Mouse (Mus musculus) lung, embryonic 14.5 days (tissue): ENCODE measurements around the gene Rcn3. TPM values are rescaled to one million over a fixed set of nuclear protein-coding genes. Genes with fewer than 3 reads are reported as not detected.
"Not testable (repeated sequence)": the region's sequence is repeated elsewhere in the genome, so short reads cannot be mapped to it uniquely, and the experiment has no call there.

Experiments used
- ATAC-seq: fragments of 200-750 bp; cut with Nextera tagmentation; 2 replicates; pipeline ENCODE4 v1.8.0; 2017; ENCODE audit warnings: mild to moderate bottlenecking, moderate TSS enrichment, moderate library complexity; ENCODE audit not compliant: insufficient read depth
- DNase-seq: peaks from one replicate; pipeline ENCODE4 v3.0.0-alpha.2; 2015
- H3K27ac ChIP-seq: fragments of 300-500 bp; sonication (generic); 2 replicates; pipeline ENCODE4 v1.5.1; 2014; ENCODE audit warnings: low read depth, mild to moderate bottlenecking, moderate library complexity
- H3K27me3 ChIP-seq: fragments of 300-500 bp; sonication (generic); 2 replicates; pipeline ENCODE4 v1.6.1; 2014; ENCODE audit warnings: low read length, control low read depth; ENCODE audit not compliant: insufficient read depth
- H3K36me3 ChIP-seq: fragments of 300-500 bp; sonication (generic); 2 replicates; pipeline ENCODE4 v1.6.1; 2014; ENCODE audit warnings: control low read depth; ENCODE audit not compliant: insufficient read depth
- H3K4me1 ChIP-seq: fragments of 300-500 bp; sonication (generic); 2 replicates; pipeline ENCODE4 v1.6.1; 2014; ENCODE audit warnings: antibody characterized with exemption, control low read depth; ENCODE audit not compliant: insufficient read depth
- H3K4me2 ChIP-seq: fragments of 300-500 bp; sonication (generic); 2 replicates; pipeline ENCODE4 v1.6.1; 2014; ENCODE audit warnings: mild to moderate bottlenecking
- H3K4me3 ChIP-seq: fragments of 300-500 bp; sonication (generic); 2 replicates; pipeline ENCODE4 v1.5.1; 2014; ENCODE audit warnings: low read depth, low read length
- H3K9ac ChIP-seq: fragments of 300-500 bp; sonication (generic); 2 replicates; pipeline ENCODE4 v1.6.1; 2014
- H3K9me3 ChIP-seq: fragments of 300-500 bp; sonication (generic); 2 replicates; pipeline ENCODE4 v1.6.1; 2016; ENCODE audit warnings: low read depth, low read length, control low read depth
- CTCF ChIP-seq: IDR thresholded peaks from 2 replicates; pipeline ENCODE4 v1.5.1; 2016; ENCODE audit warnings: antibody characterized with exemption, low read depth
- WGBS: fragments of 180-500 bp; shearing (Covaris S2); extraction: QIAGEN DNeasy Blood & Tissue Kit; methylation state at CpG from one replicate; pipeline ENCODE4 v1.1.7; 2014; 5-methylcytosine and 5-hydroxymethylcytosine counted together
- polyA plus RNA-seq: library from polyadenylated mRNA; unstranded; fragments of >200 nt; fragmentation: Nextera tagmentation; extraction: Ambion mirVana; gene quantifications from 2 replicates; pipeline ENCODE4 v1.2.1, GENCODE M21; 2014

Gene Rcn3
- polyA plus RNA-seq, 1 experiment from 2014 or later = 360 TPM

GRCm38 (mm10) chr7:45128624-45129246 is 36.7 kb upstream of the Rcn3 start, which contains the start of gene Rpl13a:
Rpl13a (minus strand) TSS chr7:45128761.
- H3K4me1 ChIP-seq = peaks cover 12% of the 10 kb centered on the region
- peak; percentile 100 for DNase-seq
- peak within 1 kb of the TSS; percentile 97 for H3K9ac ChIP-seq
- TF ChIP-seq CTCF = peak; percentile 86
- peaks cover 35% of the 10 kb centered on the region for H3K36me3 ChIP-seq
- H3K4me3 ChIP-seq = peak within 1 kb of the TSS; percentile 67
- peak; percentile 93 for ATAC-seq
- no peaks in the 10 kb centered on the region for H3K27me3 ChIP-seq
- no peaks in the 10 kb centered on the region for H3K9me3 ChIP-seq
- WGBS = under 1% methylated on average over 48 of the region's 48 CpGs
- peak within 1 kb of the TSS; percentile 95 for H3K27ac ChIP-seq
- peak within 1 kb of the TSS; percentile 92 for H3K4me2 ChIP-seq

- peaks cover 16% of the 10 kb centered on the region for H3K4me1 ChIP-seq
- peak overlapping the region; percentile 97 for H3K9ac ChIP-seq
- no peaks in the 10 kb centered on the region for H3K9me3 ChIP-seq
- peak overlapping the region; percentile 67 for H3K4me3 ChIP-seq
- H3K36me3 ChIP-seq = peaks cover 42% of the 10 kb centered on the region
- H3K27ac ChIP-seq = peak overlapping the region; percentile 95
- DNase-seq = peak; percentile 31
- H3K27me3 ChIP-seq = no peaks in the 10 kb centered on the region
- peak overlapping the region; percentile 92 for H3K4me2 ChIP-seq
- under 1% methylated on average over 6 of the region's 6 CpGs for WGBS
- no peak for TF ChIP-seq CTCF
- ATAC-seq = no peak
These were observed 35.7 kb upstream of the Rcn3 start for GRCm38 (mm10) chr7:45127700-45128224.

GRCm38 (mm10) chr7:45126844-45127699 is 35.1 kb upstream of the Rcn3 start:
- no peaks in the 10 kb centered on the region for H3K27me3 ChIP-seq
- TF ChIP-seq CTCF = peak; percentile 47
- H3K4me3 ChIP-seq = peak overlapping the region; percentile 67
- no peak for ATAC-seq
- H3K27ac ChIP-seq = peak overlapping the region; percentile 95
- no peaks in the 10 kb centered on the region for H3K9me3 ChIP-seq
- H3K36me3 ChIP-seq = peaks cover 48% of the 10 kb centered on the region
- peaks cover 19% of the 10 kb centered on the region for H3K4me1 ChIP-seq
- peak overlapping the region; percentile 97 for H3K9ac ChIP-seq
- peak; percentile 46 for DNase-seq
- WGBS = 27% methylated on average over 21 of the region's 21 CpGs
- peak overlapping the region; percentile 92 for H3K4me2 ChIP-seq

- H3K36me3 ChIP-seq = peaks cover 56% of the 10 kb centered on the region
- H3K27ac ChIP-seq = peak overlapping the region; percentile 95
- 66% methylated on average over 17 of the region's 17 CpGs for WGBS
- peak overlapping the region; percentile 67 for H3K4me3 ChIP-seq
- peaks cover 19% of the 10 kb centered on the region for H3K4me1 ChIP-seq
- ATAC-seq (no peak), DNase-seq (no peak)
- H3K27me3 ChIP-seq = no peaks in the 10 kb centered on the region
- peak overlapping the region; percentile 97 for H3K9ac ChIP-seq
- H3K4me2 ChIP-seq = peak overlapping the region; percentile 92
- H3K9me3 ChIP-seq = no peaks in the 10 kb centered on the region
- TF ChIP-seq CTCF = no peak
These were observed 34.3 kb upstream of the Rcn3 start for GRCm38 (mm10) chr7:45126147-45126843.

GRCm38 (mm10) chr7:45125649-45126048 is 33.6 kb upstream of the Rcn3 start:
- H3K4me1 ChIP-seq = peaks cover 19% of the 10 kb centered on the region
- DNase-seq, H3K27me3 ChIP-seq, H3K9me3 ChIP-seq, ATAC-seq: not testable (repeated sequence)
- H3K9ac ChIP-seq = peak overlapping the region; percentile 97
- peak overlapping the region; percentile 95 for H3K27ac ChIP-seq
- peak overlapping the region; percentile 67; the same call in 1 of the 2 replicates for H3K4me3 ChIP-seq
- peak overlapping the region; percentile 92 for H3K4me2 ChIP-seq
- H3K36me3 ChIP-seq = peaks cover 63% of the 10 kb centered on the region
- 58% methylated on average over 5 of the region's 5 CpGs for WGBS

- Histone ChIP-seq H3K4me1 (peaks cover 19% of the 10 kb centered on the region), H3K9ac (peak overlapping the region; percentile 33; the same call in 1 of the 2 replicates)
These were observed 33.2 kb upstream of the Rcn3 start for GRCm38 (mm10) chr7:45125144-45125600.

More at GRCm38 (mm10) chr7:45125144-45125600, 33.2 kb upstream of the Rcn3 start:
- peak; percentile 50 for TF ChIP-seq CTCF
- DNase-seq = peak; percentile 80
- Histone ChIP-seq H3K36me3 (peaks cover 67% of the 10 kb centered on the region), H3K4me3 (no peak overlapping the region), H3K27me3 (no peaks in the 10 kb centered on the region), H3K9me3 (no peaks in the 10 kb centered on the region), H3K27ac (peak overlapping the region; percentile 95), H3K4me2 (peak overlapping the region; percentile 92)
- no peak for ATAC-seq
- 16% methylated on average over 7 of the region's 7 CpGs for WGBS
